Mouse (Mus musculus) small intestine, adult 2 months (tissue): ENCODE data around the gene Alk. TPM values are rescaled to one million over a fixed set of nuclear protein-coding genes. Genes with fewer than 3 reads are reported as not detected.

ENCODE experiments used
- H3K27ac ChIP-seq: fragments of 200-500 bp; 2 replicates; pipeline ENCODE4 v1.5.1; 2012; ENCODE audit warnings: low read depth, low read length, control low read depth, inconsistent platforms; ENCODE audit not compliant: insufficient read depth
- H3K27me3 ChIP-seq: fragments of 200-500 bp; 2 replicates; pipeline ENCODE4 v1.6.1; 2012; ENCODE audit warnings: mild to moderate bottlenecking, moderate library complexity, low read length, inconsistent platforms; ENCODE audit not compliant: control insufficient read depth, insufficient read depth
- H3K36me3 ChIP-seq: fragments of 200-500 bp; 2 replicates; pipeline ENCODE4 v1.6.1; 2012; ENCODE audit warnings: mild to moderate bottlenecking, low read length, control low read depth, inconsistent platforms; ENCODE audit not compliant: control insufficient read depth, insufficient read depth
- H3K4me1 ChIP-seq: fragments of 200-500 bp; 2 replicates; pipeline ENCODE4 v1.6.1; 2012; ENCODE audit warnings: low read length, inconsistent platforms, mixed read lengths; ENCODE audit not compliant: control insufficient read depth, insufficient read depth, insufficient read length
- H3K4me3 ChIP-seq: fragments of 200-500 bp; 2 replicates; pipeline ENCODE4 v1.5.1; 2012; ENCODE audit warnings: low read depth, mild to moderate bottlenecking, control low read depth, inconsistent platforms, low read length, moderate library complexity
- CTCF ChIP-seq: fragments of 200-500 bp; IDR thresholded peaks from 2 replicates; pipeline ENCODE4 v1.5.1; 2012; ENCODE audit warnings: low read depth, mild to moderate bottlenecking, control low read depth, inconsistent platforms, low read length, moderate library complexity, mixed read lengths; ENCODE audit not compliant: insufficient replicate concordance, insufficient read length; ENCODE audit errors: extremely low read depth
- POLR2A ChIP-seq: fragments of 200-500 bp; IDR thresholded peaks from 2 replicates; pipeline ENCODE4 v1.6.1; 2012; ENCODE audit warnings: low read depth, mild to moderate bottlenecking, control low read depth, inconsistent platforms, low read length, moderate library complexity
- WGBS: fragments of 180-500 bp; shearing (Covaris S2); methylation state at CpG from one replicate; pipeline ENCODE4 v1.1.7; 2018; 5-methylcytosine and 5-hydroxymethylcytosine counted together
- polyA plus RNA-seq: library from polyadenylated mRNA; depleted of rRNA; stranded (reverse); fragments of >200 nt; gene quantifications from 2 replicates; pipeline ENCODE4 v1.2.3, GENCODE M21; 2012

Alk gene
- polyA plus RNA-seq, 1 experiment, result 0.09 TPM

GRCm38 (mm10) chr17:71941436-71941835, 663.0 kb downstream of the Alk start:
- Histone ChIP-seq H3K36me3 (no peaks in the 10 kb centered on the region), H3K27ac (no peak overlapping the region), H3K4me3 (no peak overlapping the region), H3K4me1 (no peaks in the 10 kb centered on the region), H3K27me3 (no peaks in the 10 kb centered on the region)
- TF ChIP-seq POLR2A, result no peak
- no peak for TF ChIP-seq CTCF
- WGBS, result 61% methylated on average over 6 of the region's 6 CpGs

- Histone ChIP-seq H3K27me3 (no peaks in the 10 kb centered on the region), H3K4me3 (no peak overlapping the region), H3K36me3 (no peaks in the 10 kb centered on the region), H3K4me1 (0 out of 2 replicates have a peak, but pooled peaks cover 3% of the 10 kb centered on the region), H3K27ac (no peak overlapping the region)
- TF ChIP-seq POLR2A (no peak), CTCF (no peak)
These were observed 667.7 kb downstream of the Alk start for GRCm38 (mm10) chr17:71936681-71937080.

GRCm38 (mm10) chr17:71935837-71936236, 668.6 kb downstream of the Alk start:
- WGBS, result 61% methylated on average over 10 of the region's 10 CpGs
- Histone ChIP-seq H3K36me3 (no peaks in the 10 kb centered on the region), H3K27me3 (no peaks in the 10 kb centered on the region), H3K4me1 (0 out of 2 replicates have a peak, but pooled peaks cover 3% of the 10 kb centered on the region), H3K27ac (no peak overlapping the region), H3K4me3 (no peak overlapping the region)
- TF ChIP-seq CTCF, result no peak
- no peak for TF ChIP-seq POLR2A

- TF ChIP-seq CTCF (no peak), POLR2A (no peak)
- Histone ChIP-seq H3K4me1 (0 out of 2 replicates have a peak, but pooled peaks cover 3% of the 10 kb centered on the region), H3K4me3 (no peak overlapping the region), H3K36me3 (no peaks in the 10 kb centered on the region), H3K27ac (no peak overlapping the region), H3K27me3 (no peaks in the 10 kb centered on the region)
- 34% methylated on average over 3 of the region's 3 CpGs for WGBS
These were observed 669.1 kb downstream of the Alk start for GRCm38 (mm10) chr17:71935336-71935735.

GRCm38 (mm10) chr17:71914941-71915340, 689.5 kb downstream of the Alk start:
- Histone ChIP-seq H3K27me3 (no peaks in the 10 kb centered on the region), H3K27ac (no peak overlapping the region), H3K4me1 (no peaks in the 10 kb centered on the region), H3K4me3 (no peak overlapping the region), H3K36me3 (no peaks in the 10 kb centered on the region)
- 67% methylated on average over 5 of the region's 5 CpGs for WGBS
- no peak for TF ChIP-seq POLR2A
- TF ChIP-seq CTCF, result no peak

- 71% methylated on average over 3 of the region's 3 CpGs for WGBS
- Histone ChIP-seq H3K27ac (no peak overlapping the region), H3K36me3 (no peaks in the 10 kb centered on the region), H3K4me1 (no peaks in the 10 kb centered on the region), H3K4me3 (no peak overlapping the region), H3K27me3 (no peaks in the 10 kb centered on the region)
- no peak for TF ChIP-seq POLR2A
- TF ChIP-seq CTCF, result no peak
These were observed 689.9 kb downstream of the Alk start for GRCm38 (mm10) chr17:71914541-71914940.

- 6% methylated on average over 3 of the region's 3 CpGs for WGBS
- TF ChIP-seq CTCF, result no peak
- no peak for TF ChIP-seq POLR2A
- Histone ChIP-seq H3K4me3 (no peak overlapping the region), H3K27ac (no peak overlapping the region), H3K4me1 (no peaks in the 10 kb centered on the region), H3K27me3 (no peaks in the 10 kb centered on the region), H3K36me3 (no peaks in the 10 kb centered on the region)
These were observed 691.2 kb downstream of the Alk start for GRCm38 (mm10) chr17:71913188-71913587.
